Mouse (Mus musculus): Measurements from ENCODE around the gene Rcn1. TPM values are rescaled to one million over a fixed set of nuclear protein-coding genes. Genes with fewer than 3 reads are reported as not detected.

Rcn1 gene
- polyA plus RNA-seq, 1 experiment from 2014 or later: 137 TPM

GRCm38 (mm10) chr2:105384998-105385397 is 14.1 kb downstream of the Rcn1 start:
- no peak for TF ChIP-seq CTCF (IDR thresholded peaks at IDR 0.05; ENCODE audit: low read depth)
- no peak overlapping the region for H3K27ac ChIP-seq (ENCODE audit: low read depth)
- no peaks in the 10 kb centered on the region for H3K9me3 ChIP-seq (ENCODE audit: low read depth, low read length)
- no peak overlapping the region for H3K9ac ChIP-seq
- peaks cover 56% of the 10 kb centered on the region for H3K36me3 ChIP-seq (ENCODE audit: insufficient read depth)
- H3K4me3 ChIP-seq (ENCODE audit: low read depth, low read length): no peak overlapping the region
- no peak overlapping the region for H3K4me2 ChIP-seq
- no peak for ATAC-seq (ENCODE audit: insufficient read depth)
- 76% methylated on average over 3 of the region's 3 CpGs for WGBS
- DNase-seq: no peak
- H3K4me1 ChIP-seq (ENCODE audit: insufficient read depth): no peaks in the 10 kb centered on the region
- H3K27me3 ChIP-seq (ENCODE audit: insufficient read depth, low read length): no peaks in the 10 kb centered on the region

- H3K4me2 ChIP-seq: no peak overlapping the region
- WGBS: 87% methylated on average over 8 of the region's 8 CpGs
- H3K9me3 ChIP-seq (ENCODE audit: low read depth, low read length): no peaks in the 10 kb centered on the region
- no peak overlapping the region for H3K27ac ChIP-seq (ENCODE audit: low read depth)
- ATAC-seq (ENCODE audit: insufficient read depth) (no peak), DNase-seq (no peak)
- no peak for TF ChIP-seq CTCF (IDR thresholded peaks at IDR 0.05; ENCODE audit: low read depth)
- H3K27me3 ChIP-seq (ENCODE audit: insufficient read depth, low read length): no peaks in the 10 kb centered on the region
- no peak overlapping the region for H3K4me3 ChIP-seq (ENCODE audit: low read depth, low read length)
- no peaks in the 10 kb centered on the region for H3K4me1 ChIP-seq (ENCODE audit: insufficient read depth)
- H3K9ac ChIP-seq: no peak overlapping the region
- H3K36me3 ChIP-seq (ENCODE audit: insufficient read depth): peaks cover 37% of the 10 kb centered on the region
Measured at GRCm38 (mm10) chr2:105383063-105383462, 16.1 kb downstream of the Rcn1 start.

DNA sequence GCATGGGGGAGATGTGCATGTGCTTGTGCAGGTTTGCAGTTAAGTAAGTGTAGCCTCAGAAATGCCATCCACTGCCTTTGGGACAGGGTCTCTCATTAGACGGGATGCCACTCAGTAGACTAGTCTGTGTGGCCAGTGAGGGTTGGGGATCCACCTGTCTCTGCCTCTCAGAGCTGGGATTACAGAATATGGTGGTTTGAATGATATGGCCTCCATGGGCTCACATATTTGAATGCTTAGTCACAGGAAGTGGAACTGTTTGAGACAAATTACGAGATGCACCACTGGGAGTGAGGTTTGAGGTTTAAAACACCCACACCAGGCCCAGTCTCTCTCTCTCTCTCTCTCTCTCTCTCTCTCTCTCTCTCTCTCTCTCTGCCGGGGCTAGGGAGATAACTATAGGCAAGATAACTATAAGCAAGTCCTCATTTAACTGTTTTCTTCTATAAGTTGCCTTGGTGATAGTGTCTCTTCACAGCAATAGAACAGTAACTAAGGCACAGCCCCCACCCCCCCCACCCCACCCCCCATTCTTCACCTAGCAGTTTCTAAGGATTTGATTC is 18.3 kb downstream of the Rcn1 start:
- Histone ChIP-seq H3K27me3 (ENCODE audit: insufficient read depth, low read length) (no peaks in the 10 kb centered on the region), H3K4me1 (ENCODE audit: insufficient read depth) (no peaks in the 10 kb centered on the region), H3K9ac (no peak overlapping the region), H3K4me3 (ENCODE audit: low read depth, low read length) (no peak overlapping the region), H3K9me3 (ENCODE audit: low read depth, low read length) (no peaks in the 10 kb centered on the region), H3K27ac (ENCODE audit: low read depth) (no peak overlapping the region), H3K4me2 (no peak overlapping the region), H3K36me3 (ENCODE audit: insufficient read depth) (peaks cover 14% of the 10 kb centered on the region)
- ATAC-seq (ENCODE audit: insufficient read depth): no peak
- no peak for TF ChIP-seq CTCF (IDR thresholded peaks at IDR 0.05; ENCODE audit: low read depth)
- WGBS: 82% methylated on average over 3 of the region's 3 CpGs
- no peak for DNase-seq

DNA sequence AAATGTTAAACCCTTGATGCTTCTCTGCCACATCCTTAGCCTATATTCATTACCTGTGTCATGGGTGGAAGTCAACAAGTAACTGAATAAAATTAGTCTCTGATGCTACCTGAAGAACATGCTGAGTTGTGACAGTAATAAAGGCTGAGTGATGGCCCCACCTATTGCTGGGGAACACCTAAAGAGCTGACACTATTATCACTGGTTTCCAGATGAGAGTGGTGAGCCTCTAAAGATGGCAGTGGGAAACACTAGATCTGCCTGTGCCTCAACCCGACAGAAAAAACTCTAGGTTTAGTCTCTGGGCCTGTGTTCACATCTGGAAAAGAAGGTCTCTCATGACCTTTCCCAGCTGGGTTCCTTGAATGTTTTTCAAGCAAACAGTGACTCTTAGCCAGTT is 19.4 kb downstream of the Rcn1 start:
- Histone ChIP-seq H3K27ac (ENCODE audit: low read depth) (no peak overlapping the region), H3K4me3 (ENCODE audit: low read depth, low read length) (no peak overlapping the region), H3K36me3 (ENCODE audit: insufficient read depth) (peaks cover 4% of the 10 kb centered on the region; the same call in 1 of the 2 replicates), H3K4me2 (no peak overlapping the region), H3K9me3 (ENCODE audit: low read depth, low read length) (no peaks in the 10 kb centered on the region), H3K27me3 (ENCODE audit: insufficient read depth, low read length) (no peaks in the 10 kb centered on the region), H3K4me1 (ENCODE audit: insufficient read depth) (no peaks in the 10 kb centered on the region), H3K9ac (no peak overlapping the region)
- 83% methylated on average over 1 of the region's 1 CpGs for WGBS
- TF ChIP-seq CTCF (IDR thresholded peaks at IDR 0.05; ENCODE audit: low read depth): no peak
- ATAC-seq (ENCODE audit: insufficient read depth) (no peak), DNase-seq (no peak)

GRCm38 (mm10) chr2:105375705-105376104 is 23.4 kb downstream of the Rcn1 start:
- H3K36me3 ChIP-seq (ENCODE audit: insufficient read depth): no peaks in the 10 kb centered on the region
- H3K27ac ChIP-seq (ENCODE audit: low read depth): no peak overlapping the region
- no peak overlapping the region for H3K4me3 ChIP-seq (ENCODE audit: low read depth, low read length)
- WGBS: 73% methylated on average over 4 of the region's 4 CpGs
- TF ChIP-seq CTCF (IDR thresholded peaks at IDR 0.05; ENCODE audit: low read depth): no peak
- ATAC-seq (ENCODE audit: insufficient read depth) (no peak), DNase-seq (no peak)
- no peak overlapping the region for H3K4me2 ChIP-seq
- no peak overlapping the region for H3K9ac ChIP-seq
- 0 out of 2 replicates have a peak, but pooled peaks cover 2% of the 10 kb centered on the region for H3K27me3 ChIP-seq (ENCODE audit: insufficient read depth, low read length)
- no peaks in the 10 kb centered on the region for H3K4me1 ChIP-seq (ENCODE audit: insufficient read depth)
- H3K9me3 ChIP-seq (ENCODE audit: low read depth, low read length): no peaks in the 10 kb centered on the region

- no peak for TF ChIP-seq CTCF (IDR thresholded peaks at IDR 0.05; ENCODE audit: low read depth)
- no peak for ATAC-seq (ENCODE audit: insufficient read depth)
- peaks cover 6% of the 10 kb centered on the region; the same call in 1 of the 2 replicates for H3K27me3 ChIP-seq (ENCODE audit: insufficient read depth, low read length)
- H3K9ac ChIP-seq: no peak overlapping the region
- H3K36me3 ChIP-seq (ENCODE audit: insufficient read depth): no peaks in the 10 kb centered on the region
- H3K9me3 ChIP-seq (ENCODE audit: low read depth, low read length): no peaks in the 10 kb centered on the region
- H3K27ac ChIP-seq (ENCODE audit: low read depth): no peak overlapping the region
- no peak overlapping the region for H3K4me3 ChIP-seq (ENCODE audit: low read depth, low read length)
- no peak for DNase-seq
- no peak overlapping the region for H3K4me2 ChIP-seq
- no peaks in the 10 kb centered on the region for H3K4me1 ChIP-seq (ENCODE audit: insufficient read depth)
- WGBS: 85% methylated on average over 7 of the region's 7 CpGs
Measured at GRCm38 (mm10) chr2:105375261-105375660, 23.9 kb downstream of the Rcn1 start.

DNA sequence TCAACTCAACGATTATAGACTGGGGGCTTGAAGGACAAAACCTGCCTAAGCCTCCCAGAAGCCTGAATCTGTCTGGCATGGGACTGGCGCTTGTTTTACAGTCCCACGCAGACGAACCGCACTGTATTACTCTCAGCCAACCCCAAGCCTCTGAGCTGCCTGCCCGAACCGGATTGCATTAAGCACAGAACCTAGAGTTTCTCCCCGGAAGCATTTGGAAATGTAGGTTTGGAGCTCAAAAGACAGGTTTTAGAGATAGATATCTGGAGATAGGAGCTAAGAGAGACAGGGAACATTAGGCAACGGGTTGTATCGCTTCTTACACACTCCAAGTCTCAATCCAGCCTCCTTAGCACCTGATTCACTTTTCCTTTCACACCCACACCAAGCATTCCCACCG is 25.5 kb downstream of the Rcn1 start:
- Histone ChIP-seq H3K27ac (ENCODE audit: low read depth) (no peak overlapping the region), H3K36me3 (ENCODE audit: insufficient read depth) (no peaks in the 10 kb centered on the region), H3K4me1 (ENCODE audit: insufficient read depth) (no peaks in the 10 kb centered on the region), H3K27me3 (ENCODE audit: insufficient read depth, low read length) (peaks cover 10% of the 10 kb centered on the region; the same call in 1 of the 2 replicates), H3K4me3 (ENCODE audit: low read depth, low read length) (no peak overlapping the region), H3K9ac (no peak overlapping the region), H3K9me3 (ENCODE audit: low read depth, low read length) (no peaks in the 10 kb centered on the region), H3K4me2 (no peak overlapping the region)
- ATAC-seq (ENCODE audit: insufficient read depth) (no peak), DNase-seq (no peak)
- no peak for TF ChIP-seq CTCF (IDR thresholded peaks at IDR 0.05; ENCODE audit: low read depth)
- WGBS: 77% methylated on average over 11 of the region's 11 CpGs
